ENCODE assay signal across 29 mouse cellular contexts in genomic region chr14:21683834-21684233, GRCm38 (mm10). TPM values are rescaled to one million over a fixed set of nuclear protein-coding genes. Genes with fewer than 3 reads are reported as not detected.
A peak's percentile ranks its signal among the peaks of the same experiment; 100 is the strongest.
DNase-seq lines count a peak whose midpoint lies in the region; ATAC-seq and TF ChIP-seq lines count a peak whose summit lies in the region.
"Had no signal": no experiment of that assay in that cellular context is flagged by ENCODE, and none has a peak within 500 bp of the region (broad histone marks: within the 10 kb centered on the region; RNA-seq: fewer than 3 reads in every experiment).

No protein-coding gene starts in this region.

- no peak overlapping the region for H3K9ac ChIP-seq in hindbrain, embryonic 13.5 days
- H3K9ac ChIP-seq in embryonic facial prominence, embryonic 14.5 days (ENCODE audit: low read depth, low read length), result no peak overlapping the region
- H3K9ac ChIP-seq in limb, embryonic 14.5 days (ENCODE audit: low read depth, low read length, severe bottlenecking), result no peak overlapping the region
- H3K9ac ChIP-seq: forebrain, embryonic 13.5 days; hindbrain, embryonic 15.5 days; kidney, embryonic 15.5 days; liver, embryonic 14.5 days; neural tube, embryonic 15.5 days had no signal

- DNase-seq in hindbrain, embryonic 10.5 days (ENCODE audit: low spot score), result no peak
- DNase-seq in embryonic facial prominence, embryonic 10.5 days (ENCODE audit: low spot score), result no peak
- DNase-seq in embryonic facial prominence, embryonic 14.5 days (ENCODE audit: low spot score), result no peak
- no peak for DNase-seq in limb, embryonic 14.5 days (ENCODE audit: low spot score)
- no peak for DNase-seq in cerebellum, adult 11 months
- DNase-seq: adrenal gland, postnatal 25 days; cerebellum, adult 18-20 months; cerebellum, postnatal 14 days; gastrocnemius, postnatal 25 days; heart, adult 11 months; heart, postnatal 4 days; kidney, adult 11 months; kidney, postnatal 25 days; liver; lung, adult 2 months; lung, postnatal 14 days; retina, postnatal 1 day; spleen, adult 18-20 months; thymus, postnatal 36 days had no signal

- no peak overlapping the region for H3K4me2 ChIP-seq in hindbrain, embryonic 13.5 days
- no peak overlapping the region for H3K4me2 ChIP-seq in embryonic facial prominence, embryonic 14.5 days (ENCODE audit: low read depth, low read length)
- H3K4me2 ChIP-seq in limb, embryonic 14.5 days (replicated peaks; ENCODE audit: low read depth, low read length, severe bottlenecking), result no peak overlapping the region

- H3K4me1 ChIP-seq in hindbrain, embryonic 10.5 days (replicated peaks), result peaks cover 73% of the 10 kb centered on the region
- H3K4me1 ChIP-seq in hindbrain, embryonic 13.5 days (replicated peaks), result peaks cover 35% of the 10 kb centered on the region
- H3K4me1 ChIP-seq in embryonic facial prominence, embryonic 10.5 days, result peaks cover 76% of the 10 kb centered on the region
- H3K4me1 ChIP-seq in embryonic facial prominence, embryonic 14.5 days (ENCODE audit: control insufficient read depth, insufficient read depth, low read length), result peaks cover 33% of the 10 kb centered on the region
- H3K4me1 ChIP-seq in limb, embryonic 14.5 days (ENCODE audit: control insufficient read depth, insufficient read depth, low read length), result peaks cover 38% of the 10 kb centered on the region

- peaks cover 38% of the 10 kb centered on the region for H3K27me3 ChIP-seq in hindbrain, embryonic 10.5 days (ENCODE audit: insufficient read depth, poor library complexity, severe bottlenecking)
- H3K27me3 ChIP-seq in hindbrain, embryonic 13.5 days, result peaks cover 30% of the 10 kb centered on the region
- peaks cover 27% of the 10 kb centered on the region for H3K27me3 ChIP-seq in embryonic facial prominence, embryonic 10.5 days (replicated peaks; ENCODE audit: low read depth, poor library complexity, severe bottlenecking)
- H3K27me3 ChIP-seq in embryonic facial prominence, embryonic 14.5 days (replicated peaks; ENCODE audit: control insufficient read depth, insufficient read depth, low read length), result no peaks in the 10 kb centered on the region
- no peaks in the 10 kb centered on the region for H3K27me3 ChIP-seq in limb, embryonic 14.5 days (ENCODE audit: control insufficient read depth, insufficient read depth, low read length)

- WGBS in hindbrain, embryonic 10.5 days, result 75% methylated on average over 4 of the region's 4 CpGs
- WGBS in hindbrain, embryonic 13.5 days, result 76% methylated on average over 4 of the region's 4 CpGs
- WGBS in embryonic facial prominence, embryonic 10.5 days, result 78% methylated on average over 4 of the region's 4 CpGs
- 70% methylated on average over 4 of the region's 4 CpGs for WGBS in embryonic facial prominence, embryonic 14.5 days
- WGBS in limb, embryonic 14.5 days, result 83% methylated on average over 4 of the region's 4 CpGs

- H3K4me3 ChIP-seq in hindbrain, embryonic 10.5 days, result no peak overlapping the region
- no peak overlapping the region for H3K4me3 ChIP-seq in hindbrain, embryonic 13.5 days
- H3K4me3 ChIP-seq in embryonic facial prominence, embryonic 10.5 days, result no peak overlapping the region
- H3K4me3 ChIP-seq in embryonic facial prominence, embryonic 14.5 days (ENCODE audit: low read depth, low read length), result no peak overlapping the region
- no peak overlapping the region for H3K4me3 ChIP-seq in limb, embryonic 14.5 days (replicated peaks; ENCODE audit: low read length)
- H3K4me3 ChIP-seq: erythroblast, embryonic 14.5 days; hindbrain, embryonic 15.5 days; kidney, embryonic 15.5 days; neural tube, embryonic 15.5 days had no signal

- no peaks in the 10 kb centered on the region for H3K36me3 ChIP-seq in hindbrain, embryonic 10.5 days
- no peaks in the 10 kb centered on the region for H3K36me3 ChIP-seq in hindbrain, embryonic 13.5 days
- H3K36me3 ChIP-seq in embryonic facial prominence, embryonic 10.5 days (replicated peaks), result no peaks in the 10 kb centered on the region
- H3K36me3 ChIP-seq in embryonic facial prominence, embryonic 14.5 days (ENCODE audit: control insufficient read depth, insufficient read depth, low read length), result no peaks in the 10 kb centered on the region
- no peaks in the 10 kb centered on the region for H3K36me3 ChIP-seq in limb, embryonic 14.5 days (ENCODE audit: control insufficient read depth, insufficient read depth, low read length)
- H3K36me3 ChIP-seq: heart, embryonic 10.5 days; hindbrain, embryonic 15.5 days; kidney, embryonic 15.5 days; neural tube, embryonic 15.5 days had no signal

- TF ChIP-seq POLR2A in limb, embryonic 14.5 days (IDR thresholded peaks at IDR 0.05; ENCODE audit: borderline replicate concordance, extremely low read depth, insufficient read depth, insufficient read length), result no peak

- no peak for ATAC-seq in hindbrain, embryonic 13.5 days (ENCODE audit: low FRiP score)
- ATAC-seq in embryonic facial prominence, embryonic 14.5 days (ENCODE audit: low read depth), result no peak
- no peak for ATAC-seq in limb, embryonic 14.5 days (ENCODE audit: low FRiP score, low read depth)
- ATAC-seq in monocyte, adult 5-6 weeks (replicated peaks; ENCODE audit: insufficient number of reproducible peaks, low FRiP score, low TSS enrichment, poor library complexity, severe bottlenecking), result no peak
- ATAC-seq: forebrain, embryonic 13.5 days; inflammation-experienced regulatory T-cells, adult 6 months had no signal

- H3K27ac ChIP-seq in hindbrain, embryonic 10.5 days, result peak overlapping the region; percentile 54
- no peak overlapping the region for H3K27ac ChIP-seq in hindbrain, embryonic 13.5 days
- H3K27ac ChIP-seq in embryonic facial prominence, embryonic 10.5 days (replicated peaks), result peak overlapping the region; percentile 19; the same call in 1 of the 2 replicates
- peak overlapping the region; percentile 52; the same call in 1 of the 2 replicates for H3K27ac ChIP-seq in embryonic facial prominence, embryonic 14.5 days (replicated peaks; ENCODE audit: low read depth, low read length)
- H3K27ac ChIP-seq in limb, embryonic 14.5 days (replicated peaks; ENCODE audit: low read depth, low read length), result 0 out of 2 replicates have a peak overlapping the region, but pooled peaks have one; percentile 33
- H3K27ac ChIP-seq: forebrain, embryonic 13.5 days; hindbrain, embryonic 15.5 days; kidney, embryonic 15.5 days; liver, embryonic 14.5 days; neural tube, embryonic 15.5 days had no signal

- no peaks in the 10 kb centered on the region for H3K9me3 ChIP-seq in hindbrain, embryonic 10.5 days
- H3K9me3 ChIP-seq in hindbrain, embryonic 13.5 days, result no peaks in the 10 kb centered on the region
- H3K9me3 ChIP-seq in embryonic facial prominence, embryonic 10.5 days, result no peaks in the 10 kb centered on the region
- H3K9me3 ChIP-seq in embryonic facial prominence, embryonic 14.5 days (ENCODE audit: control insufficient read depth, low read length), result no peaks in the 10 kb centered on the region
- no peaks in the 10 kb centered on the region for H3K9me3 ChIP-seq in limb, embryonic 14.5 days (ENCODE audit: control insufficient read depth, low read length)
- H3K9me3 ChIP-seq: forebrain, embryonic 13.5 days; heart, embryonic 10.5 days; hindbrain, embryonic 15.5 days; kidney, embryonic 15.5 days; neural tube, embryonic 15.5 days had no signal

RNA-seq across cellular contexts. Expression of gene Dupd1, which starts 30.5 kb away (rescaled TPM):
- 0.14 and 0.22 TPM in 2 replicates for polyA plus RNA-seq in hindbrain, embryonic 10.5 days (2016; fragmentation: Nextera tagmentation; extraction: Ambion mirVana)
- polyA plus RNA-seq in hindbrain, embryonic 13.5 days (2015; fragmentation: Nextera tagmentation; extraction: Ambion mirVana), result 0.14 TPM in 1 of 2 replicates, not detected in the other
- not detected in 2 replicates for polyA plus RNA-seq in embryonic facial prominence, embryonic 10.5 days (2016; fragmentation: Nextera tagmentation; extraction: Ambion mirVana)
- 0.55 and 0.95 TPM in 2 replicates for polyA plus RNA-seq in embryonic facial prominence, embryonic 14.5 days (2014; fragmentation: Nextera tagmentation; extraction: Ambion mirVana)
- polyA plus RNA-seq in limb, embryonic 14.5 days (2012; rRNA removed), result 0.47 and 0.50 TPM in 2 replicates
- polyA plus RNA-seq in limb, embryonic 14.5 days (2014; fragmentation: Nextera tagmentation; extraction: Ambion mirVana), result 0.76 and 0.82 TPM in 2 replicates
- 0.58 TPM in 1 of 3 replicates, not detected in the others for total RNA-seq in monocyte, adult 5-6 weeks (2017)
- polyA plus RNA-seq: forebrain, embryonic 13.5 days; inflammation-experienced regulatory T-cells, adult 6 months; kidney, embryonic 15.5 days; liver, embryonic 14.5 days had no signal
